Mouse (Mus musculus) MEL (cell line): ENCODE measurements at regions not wholly inside any gene's neighbourhood (a gene's known extent, or its start where the extent isn't known, plus 50 kb on each side); places are given as distances from the start of the nearest gene placed in this dataset.

Experiments
- DNase-seq: peaks from one replicate; pipeline ENCODE4 v3.0.0; 2011; ENCODE audit warnings: low read depth, low spot score
- H3K27ac ChIP-seq: 2 replicates; pipeline ENCODE4 v1.5.1; 2012; ENCODE audit warnings: low read depth, mild to moderate bottlenecking, control low read depth, low read length, moderate library complexity; ENCODE audit not compliant: control insufficient read depth
- H3K27me3 ChIP-seq, 2 experiments: fragments of 150-350 bp in 1 of 2; sonication (generic) in 1 of 2; 2 replicates each; pipeline ENCODE4 v1.6.1; 2012; ENCODE audit warnings: low read length in 2 of 2, mild to moderate bottlenecking in 2 of 2, improper control_type of control experiment in 1 of 2, moderate library complexity in 1 of 2; ENCODE audit not compliant: insufficient read depth in 2 of 2, control insufficient read depth in 1 of 2
- H3K36me3 ChIP-seq, 2 experiments: 2 replicates each; pipeline ENCODE4 v1.6.1; 2012 to 2014; ENCODE audit warnings: low read length in 2 of 2, improper control_type of control experiment in 1 of 2, inconsistent platforms in 1 of 2, mild to moderate bottlenecking in 1 of 2; ENCODE audit not compliant: insufficient read depth in 2 of 2, control insufficient read depth in 1 of 2
- H3K4me1 ChIP-seq, 2 experiments: fragments of 150-350 bp in 1 of 2; sonication (generic) in 1 of 2; 2 replicates each; pipeline ENCODE4 v1.6.1; 2012; ENCODE audit warnings: low read length in 2 of 2, improper control_type of control experiment in 1 of 2, mild to moderate bottlenecking in 1 of 2; ENCODE audit not compliant: insufficient read depth in 2 of 2, control insufficient read depth in 1 of 2
- H3K4me3 ChIP-seq, 2 experiments: fragments of 150-350 bp in 1 of 2; sonication (generic) in 1 of 2; 2 replicates each; pipeline ENCODE4 v1.5.1; 2012; ENCODE audit warnings: low read depth in 2 of 2, low read length in 2 of 2, mild to moderate bottlenecking in 2 of 2, moderate library complexity in 2 of 2, control low read depth in 1 of 2, improper control_type of control experiment in 1 of 2; ENCODE audit not compliant: control insufficient read depth in 1 of 2, insufficient read depth in 1 of 2
- H3K79me2 ChIP-seq: 2 replicates; pipeline ENCODE4 v1.6.1; 2012; ENCODE audit warnings: mild to moderate bottlenecking, low read length, moderate library complexity; ENCODE audit not compliant: control insufficient read depth, poor library complexity, insufficient read depth
- H3K9ac ChIP-seq: 2 replicates; pipeline ENCODE4 v1.6.1; 2012; ENCODE audit warnings: low read depth, mild to moderate bottlenecking, control low read depth, low read length, moderate library complexity; ENCODE audit not compliant: control insufficient read depth, poor library complexity, severe bottlenecking
- H3K9me3 ChIP-seq: fragments of 150-350 bp; sonication (generic); replicated peaks from 2 replicates; pipeline ENCODE4 v1.6.1; 2012; ENCODE audit warnings: mild to moderate bottlenecking, low read length, improper control_type of control experiment, moderate library complexity; ENCODE audit not compliant: insufficient read depth
- CHD2 ChIP-seq: IDR thresholded peaks from 2 replicates; pipeline ENCODE4 v1.6.1; 2011; ENCODE audit warnings: low read length, improper control_type of control experiment
- CTCF ChIP-seq, 3 experiments: IDR thresholded peaks in 2 of 3; conservative IDR thresholded peaks in 1 of 3; 2 replicates each; pipeline ENCODE4 v1.5.1; 2011 to 2012; ENCODE audit warnings: low read length in 3 of 3, low read depth in 2 of 3, mild to moderate bottlenecking in 2 of 3, improper control_type of control experiment in 1 of 3, inconsistent platforms in 1 of 3, mixed read lengths in 1 of 3, moderate library complexity in 1 of 3; ENCODE audit not compliant: control insufficient read depth in 1 of 3, insufficient read depth in 1 of 3, poor library complexity in 1 of 3, severe bottlenecking in 1 of 3
- ELF1 ChIP-seq: IDR thresholded peaks from 2 replicates; pipeline ENCODE4 v1.6.1; 2014; ENCODE audit warnings: low read depth, mild to moderate bottlenecking, inconsistent platforms, low read length, improper control_type of control experiment, moderate library complexity
- EP300 ChIP-seq, 2 experiments: IDR thresholded peaks; 2 replicates each; pipeline ENCODE4 v1.6.1; 2011; ENCODE audit warnings: improper control_type of control experiment in 2 of 2, low read length in 2 of 2, low read depth in 1 of 2, mild to moderate bottlenecking in 1 of 2
- ETS1 ChIP-seq: IDR thresholded peaks from 2 replicates; pipeline ENCODE4 v1.6.1; 2012; ENCODE audit warnings: low read depth, mild to moderate bottlenecking, inconsistent platforms, low read length, improper control_type of control experiment, moderate library complexity
- GABPA ChIP-seq: IDR thresholded peaks from 2 replicates; pipeline ENCODE4 v1.6.1; 2012; ENCODE audit warnings: low read depth, mild to moderate bottlenecking, inconsistent platforms, low read length, improper control_type of control experiment, moderate library complexity
- HCFC1 ChIP-seq: IDR thresholded peaks from 2 replicates; pipeline ENCODE4 v1.6.1; 2012; ENCODE audit warnings: low read depth, mild to moderate bottlenecking, inconsistent platforms, low read length, improper control_type of control experiment, moderate library complexity
- MAFK ChIP-seq: IDR thresholded peaks from 2 replicates; pipeline ENCODE4 v1.6.1; 2011; ENCODE audit warnings: low read depth, mild to moderate bottlenecking, low read length, improper control_type of control experiment, borderline replicate concordance
- MAZ ChIP-seq: IDR thresholded peaks from 2 replicates; pipeline ENCODE4 v1.6.1; 2012; ENCODE audit warnings: low read depth, mild to moderate bottlenecking, inconsistent platforms, low read length, improper control_type of control experiment
- MXI1 ChIP-seq: IDR thresholded peaks from 2 replicates; pipeline ENCODE4 v1.6.1; 2011; ENCODE audit warnings: mild to moderate bottlenecking, low read depth, low read length, improper control_type of control experiment
- MYB ChIP-seq: IDR thresholded peaks from 2 replicates; pipeline ENCODE4 v1.6.1; 2011; ENCODE audit warnings: mild to moderate bottlenecking, low read depth, low read length, improper control_type of control experiment
- MYC ChIP-seq: IDR thresholded peaks from 2 replicates; pipeline ENCODE4 v1.6.1; 2011; ENCODE audit warnings: low read depth, mild to moderate bottlenecking, low read length, improper control_type of control experiment, moderate library complexity
- NELFE ChIP-seq: IDR thresholded peaks from 2 replicates; pipeline ENCODE4 v1.6.1; 2011; ENCODE audit warnings: low read depth, low read length, improper control_type of control experiment
- NRF1 ChIP-seq: IDR thresholded peaks from 2 replicates; pipeline ENCODE4 v1.6.1; 2014; ENCODE audit warnings: low read depth, mild to moderate bottlenecking, inconsistent platforms, low read length, improper control_type of control experiment, moderate library complexity; ENCODE audit not compliant: poor library complexity, insufficient read depth, severe bottlenecking
- POLR2A ChIP-seq, 2 experiments: IDR thresholded peaks; 2 replicates each; pipeline ENCODE4 v1.6.1; 2011 to 2012; ENCODE audit warnings: low read length in 2 of 2, mild to moderate bottlenecking in 2 of 2, control low read depth in 1 of 2, improper control_type of control experiment in 1 of 2, low read depth in 1 of 2, moderate library complexity in 1 of 2; ENCODE audit not compliant: control insufficient read depth in 1 of 2, insufficient read depth in 1 of 2, poor library complexity in 1 of 2
- POLR2AphosphoS2 ChIP-seq: IDR thresholded peaks from 2 replicates; pipeline ENCODE4 v1.6.1; 2011; ENCODE audit warnings: low read length, improper control_type of control experiment
- POLR2AphosphoS5 ChIP-seq: IDR thresholded peaks from 2 replicates; pipeline ENCODE4 v1.6.1; 2012; ENCODE audit warnings: low read depth, borderline replicate concordance, mild to moderate bottlenecking, inconsistent platforms, low read length, moderate library complexity, mixed read lengths
- RCOR1 ChIP-seq: IDR thresholded peaks from 2 replicates; pipeline ENCODE4 v1.6.1; 2012; ENCODE audit warnings: low read depth, mild to moderate bottlenecking, inconsistent platforms, low read length, improper control_type of control experiment
- SIN3A ChIP-seq: IDR thresholded peaks from 2 replicates; pipeline ENCODE4 v1.6.1; 2012; ENCODE audit warnings: low read length, improper control_type of control experiment, inconsistent platforms
- TCF12 ChIP-seq: IDR thresholded peaks from 2 replicates; pipeline ENCODE4 v1.6.1; 2014; ENCODE audit warnings: low read depth, mild to moderate bottlenecking, inconsistent platforms, low read length, improper control_type of control experiment, moderate library complexity
- UBTF ChIP-seq: IDR thresholded peaks from 2 replicates; pipeline ENCODE4 v1.6.1; 2012; ENCODE audit warnings: low read depth, mild to moderate bottlenecking, inconsistent platforms, low read length, improper control_type of control experiment, moderate library complexity, borderline replicate concordance; ENCODE audit not compliant: insufficient read depth
- USF1 ChIP-seq: IDR thresholded peaks from 2 replicates; pipeline ENCODE4 v1.6.1; 2014; ENCODE audit warnings: low read depth, mild to moderate bottlenecking, inconsistent platforms, low read length, improper control_type of control experiment, moderate library complexity
- ZC3H11A ChIP-seq: IDR thresholded peaks from 2 replicates; pipeline ENCODE4 v1.6.1; 2012; ENCODE audit warnings: low read depth, mild to moderate bottlenecking, inconsistent platforms, low read length, improper control_type of control experiment
- ZKSCAN1 ChIP-seq: IDR thresholded peaks from 2 replicates; pipeline ENCODE4 v1.6.1; 2012; ENCODE audit warnings: low read depth, mild to moderate bottlenecking, inconsistent platforms, low read length, improper control_type of control experiment, moderate library complexity
- ZMIZ1 ChIP-seq: IDR thresholded peaks from 2 replicates; pipeline ENCODE4 v1.6.1; 2012; ENCODE audit warnings: low read depth, mild to moderate bottlenecking, inconsistent platforms, low read length, improper control_type of control experiment, moderate library complexity

- Histone ChIP-seq H3K27me3 (no peaks in the 10 kb centered on the region), H3K4me3 (no peak overlapping the region), H3K79me2 (no peaks in the 10 kb centered on the region), H3K9me3 (no peaks in the 10 kb centered on the region), H3K4me1 (no peaks in the 10 kb centered on the region), H3K27ac (no peak overlapping the region), H3K36me3 (no peaks in the 10 kb centered on the region), H3K9ac (no peak overlapping the region)
- TF ChIP-seq TCF12 (no peak), MYB (no peak), MAFK (no peak), SIN3A (no peak), NRF1 (no peak), USF1 (no peak), CTCF (IDR thresholded peaks at IDR 0.05 in 2 of 3, conservative IDR thresholded peaks at IDR 0.05 in 1 of 3; ENCODE audit: control insufficient read depth in 1 of 3, insufficient read depth in 1 of 3, low read depth in 2 of 3, low read length in 3 of 3, poor library complexity in 1 of 3, severe bottlenecking in 1 of 3) (no peak), CHD2 (no peak), NELFE (no peak), ZMIZ1 (no peak), RCOR1 (no peak), MAZ (no peak), ELF1 (no peak), POLR2AphosphoS5 (no peak), GABPA (no peak), UBTF (no peak), POLR2AphosphoS2 (no peak), HCFC1 (no peak)
- no peak for DNase-seq
Measured at GRCm38 (mm10) chr7:117138681-117139080, 242.1 kb upstream of the Xylt1 start.

DNA sequence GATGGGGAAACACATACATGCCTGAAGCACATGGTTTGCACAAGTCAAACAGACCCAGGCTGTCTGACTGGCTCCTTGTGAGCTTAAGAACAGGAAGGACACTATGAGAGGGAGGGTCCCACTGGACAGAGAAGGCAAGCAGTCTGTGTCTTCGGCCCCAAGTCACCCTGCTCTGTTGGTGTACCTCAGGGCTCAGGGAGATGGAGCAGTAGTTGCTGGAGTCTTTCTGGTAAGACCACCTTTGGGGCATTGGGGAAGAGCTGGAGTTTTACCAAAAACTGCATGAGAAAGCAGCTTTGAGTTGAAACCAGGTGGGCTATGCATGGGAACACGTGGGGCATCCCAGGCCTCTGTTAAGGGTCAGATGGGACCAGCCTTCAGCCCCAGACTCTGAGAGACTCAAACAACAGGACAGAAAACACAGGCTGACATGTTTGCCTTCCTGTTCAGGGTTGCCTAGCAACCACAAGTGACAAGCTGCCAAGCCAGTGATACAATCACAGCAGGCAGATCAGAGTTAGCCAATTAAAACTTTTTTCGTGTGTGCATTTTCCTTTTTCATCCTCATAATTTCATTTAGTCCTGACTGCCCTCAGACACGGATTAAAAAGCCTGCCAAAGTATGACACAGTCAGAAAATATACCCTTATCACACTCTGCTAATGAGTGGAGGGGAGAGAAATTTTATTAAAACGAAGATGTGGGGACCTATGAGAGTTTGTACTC, 241.4 kb upstream of the Xylt1 start:
- no peak overlapping the region for H3K9ac ChIP-seq
- no peaks in the 10 kb centered on the region for H3K79me2 ChIP-seq
- H3K36me3 ChIP-seq, result no peaks in the 10 kb centered on the region
- no peaks in the 10 kb centered on the region for H3K4me1 ChIP-seq
- H3K27ac ChIP-seq, result no peak overlapping the region
- no peak for DNase-seq
- TF ChIP-seq MYC (no peak), NELFE (no peak), POLR2A (IDR thresholded peaks at IDR 0.05; ENCODE audit: control insufficient read depth in 1 of 2, insufficient read depth in 1 of 2, low read depth in 1 of 2, low read length in 2 of 2, poor library complexity in 1 of 2) (no peak), ETS1 (no peak), EP300 (IDR thresholded peaks at IDR 0.05; ENCODE audit: low read depth in 1 of 2, low read length in 2 of 2) (no peak), ELF1 (no peak), MXI1 (no peak), ZC3H11A (no peak), ZKSCAN1 (no peak), SIN3A (no peak)
- TF ChIP-seq, all 39 proteins: peak for 0
- Histone ChIP-seq H3K27me3 (no peaks in the 10 kb centered on the region), H3K4me3 (no peak overlapping the region), H3K9me3 (no peaks in the 10 kb centered on the region)
